Mouse (Mus musculus) G1E (cell line): ENCODE data around the gene Mrpl46. TPM values are rescaled to one million over a fixed set of nuclear protein-coding genes. Genes with fewer than 3 reads are reported as not detected.

Experiments
- ATAC-seq: 2 replicates; pipeline ENCODE4 v1.8.0; 2016; ENCODE audit warnings: mild to moderate bottlenecking; ENCODE audit not compliant: insufficient number of reproducible peaks, poor library complexity, low FRiP score, severe bottlenecking; ENCODE audit errors: extremely low read depth
- DNase-seq: peaks from one replicate; pipeline ENCODE4 v3.0.0; 2012; ENCODE audit warnings: low spot score
- H3K27me3 ChIP-seq: 2 replicates; pipeline ENCODE4 v1.6.1; 2012; ENCODE audit warnings: mild to moderate bottlenecking, low read length, inconsistent platforms; ENCODE audit not compliant: insufficient read depth
- H3K36me3 ChIP-seq: replicated peaks from 2 replicates; pipeline ENCODE3; 2012; ENCODE audit warnings: mild to moderate bottlenecking, inconsistent platforms
- H3K4me1 ChIP-seq: 2 replicates; pipeline ENCODE4 v1.6.1; 2012; ENCODE audit warnings: low read depth, low read length, inconsistent platforms, mixed read lengths; ENCODE audit not compliant: insufficient read depth
- H3K4me3 ChIP-seq: 2 replicates; pipeline ENCODE4 v1.5.1; 2012; ENCODE audit warnings: low read depth, mild to moderate bottlenecking, inconsistent platforms, low read length, moderate library complexity, mixed read lengths
- H3K9me3 ChIP-seq: replicated peaks from 2 replicates; pipeline ENCODE4 v1.6.1; 2012; ENCODE audit warnings: inconsistent platforms
- CTCF ChIP-seq: IDR thresholded peaks from 2 replicates; pipeline ENCODE4 v1.5.1; 2012; ENCODE audit warnings: low read depth, low read length, inconsistent platforms, mixed read lengths
- GATA1 ChIP-seq: IDR thresholded peaks from 2 replicates; pipeline ENCODE4 v1.6.1; 2012; ENCODE audit warnings: borderline replicate concordance, low read length, inconsistent platforms, mixed read lengths
- GATA2 ChIP-seq: IDR thresholded peaks from 2 replicates; pipeline ENCODE4 v1.6.1; 2012; ENCODE audit warnings: low read depth, low read length, inconsistent platforms, borderline replicate concordance
- POLR2AphosphoS5 ChIP-seq: IDR thresholded peaks from 2 replicates; pipeline ENCODE4 v1.6.1; 2012; ENCODE audit warnings: low read depth, low read length, inconsistent platforms; ENCODE audit not compliant: insufficient replicate concordance
- TAL1 ChIP-seq: conservative IDR thresholded peaks from 2 replicates; pipeline ENCODE4 v1.6.1; 2012; ENCODE audit warnings: low read depth, low read length, inconsistent platforms, mixed read lengths
- polyA plus RNA-seq: library from polyadenylated mRNA; stranded (reverse); fragments of >175 nt; gene quantifications from 2 replicates; pipeline ENCODE4 v1.2.3, GENCODE M21; 2012
- total RNA-seq, 2 experiments: library from RNA; stranded (forward) in 1 of 2; stranded (reverse) in 1 of 2; fragments of 200-1000 nt in 1 of 2; fragments of >200 nt in 1 of 2; fragmentation: Nextera tagmentation in 1 of 2; gene quantifications; 2 replicates each; pipeline ENCODE4 v1.2.3; 2014 to 2017

Gene Mrpl46
- total and polyA plus RNA-seq, 3 experiments, result 19.3 to 59.0 (median 19.9) TPM

DNA sequence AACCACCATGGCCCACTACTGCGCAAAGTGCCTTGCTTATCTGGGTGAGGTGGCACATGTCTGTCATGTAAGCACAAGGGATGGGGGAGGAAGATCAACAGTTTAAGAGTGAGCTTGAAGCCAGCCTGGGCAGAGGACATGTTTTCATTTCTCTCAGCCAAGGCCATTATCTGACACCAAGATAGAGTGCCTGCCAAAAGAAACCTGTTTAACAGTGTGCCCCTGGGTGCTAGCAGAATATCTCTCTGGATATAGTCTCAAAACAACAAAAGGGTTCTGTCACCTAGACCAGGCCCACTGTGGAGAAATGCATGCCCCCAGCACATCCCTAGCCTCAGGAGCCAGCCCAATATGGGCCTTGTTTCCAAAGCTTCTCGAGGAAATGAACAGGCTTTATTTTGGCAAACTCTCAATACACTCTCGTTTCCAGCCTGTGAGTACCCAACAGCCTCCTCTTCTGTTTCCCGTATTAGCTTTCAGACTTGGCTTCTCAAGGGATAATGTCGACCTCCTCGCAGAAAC lies 11.3 kb upstream of the Mrpl46 start:
- ATAC-seq (no peak), DNase-seq (no peak)
- H3K9me3 ChIP-seq, result no peaks in the 10 kb centered on the region
- no peak overlapping the region for H3K4me3 ChIP-seq
- no peaks in the 10 kb centered on the region for H3K27me3 ChIP-seq
- TF ChIP-seq POLR2AphosphoS5 (no peak), TAL1 (no peak)
- peaks cover 75% of the 10 kb centered on the region for H3K4me1 ChIP-seq
- peaks cover 54% of the 10 kb centered on the region for H3K36me3 ChIP-seq

- H3K9me3 ChIP-seq, result no peaks in the 10 kb centered on the region
- no peak overlapping the region; the same call in 1 of the 2 replicates for H3K4me3 ChIP-seq
- no peak for TF ChIP-seq POLR2AphosphoS5
- TF ChIP-seq TAL1, result no peak
- TF ChIP-seq CTCF, result no peak
- TF ChIP-seq GATA2, result no peak
- no peak for TF ChIP-seq GATA1
- ATAC-seq, result peak; percentile 41; the same call in 1 of the 2 replicates
- peak; percentile 74 for DNase-seq
- H3K4me1 ChIP-seq, result peaks cover 73% of the 10 kb centered on the region
- no peaks in the 10 kb centered on the region for H3K27me3 ChIP-seq
- peaks cover 60% of the 10 kb centered on the region for H3K36me3 ChIP-seq
Measured at GRCm38 (mm10) chr7:78793895-78794570, 10.7 kb upstream of the Mrpl46 start.

DNA sequence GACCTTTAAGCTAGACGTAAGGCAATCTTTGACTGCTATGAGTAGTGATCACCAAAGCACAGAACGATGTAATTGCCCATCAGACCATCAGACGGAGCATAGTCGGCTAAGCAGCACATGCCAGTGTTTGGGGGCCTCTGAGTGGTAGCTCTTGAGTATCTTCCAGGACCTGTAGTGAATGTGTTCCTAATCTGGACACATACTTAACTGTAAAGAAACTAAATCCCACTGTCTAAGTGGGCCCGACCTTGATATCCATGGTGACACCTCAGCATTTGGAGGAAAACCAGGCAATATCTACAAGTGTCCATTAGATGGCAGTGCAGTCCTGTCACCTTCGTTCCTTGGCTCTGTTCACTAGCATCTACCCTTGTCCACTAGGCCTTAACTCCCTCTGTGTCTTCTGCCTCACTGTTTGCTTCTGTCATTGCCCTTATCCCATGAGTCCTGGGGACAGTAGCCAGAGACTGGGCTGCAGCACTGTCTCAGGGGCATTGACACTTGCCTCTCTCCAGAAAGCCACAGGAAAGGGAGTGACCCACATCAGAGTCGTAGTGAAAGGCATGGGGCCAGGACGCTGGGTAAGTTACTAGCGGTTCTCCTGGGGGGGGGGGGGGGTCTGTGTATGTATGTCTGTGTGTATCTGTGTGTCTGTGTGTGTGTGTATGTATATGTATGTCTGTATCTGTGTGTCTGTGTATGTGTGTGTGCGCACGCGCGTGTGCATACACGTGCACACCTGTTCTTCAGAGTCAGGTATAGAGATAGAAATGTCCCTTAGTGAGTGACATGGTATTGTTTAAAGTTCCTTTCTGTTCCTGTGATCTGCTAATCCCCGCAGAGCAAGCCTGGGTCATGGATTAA lies 8.3 kb upstream of the Mrpl46 start:
- DNase-seq (peak; percentile 76), ATAC-seq (peak; percentile 42)
- Histone ChIP-seq H3K4me3 (no peak overlapping the region), H3K27me3 (no peaks in the 10 kb centered on the region), H3K36me3 (peaks cover 82% of the 10 kb centered on the region), H3K9me3 (no peaks in the 10 kb centered on the region), H3K4me1 (peaks cover 60% of the 10 kb centered on the region)
- TF ChIP-seq CTCF (peak; percentile 93), GATA2 (no peak)

DNA sequence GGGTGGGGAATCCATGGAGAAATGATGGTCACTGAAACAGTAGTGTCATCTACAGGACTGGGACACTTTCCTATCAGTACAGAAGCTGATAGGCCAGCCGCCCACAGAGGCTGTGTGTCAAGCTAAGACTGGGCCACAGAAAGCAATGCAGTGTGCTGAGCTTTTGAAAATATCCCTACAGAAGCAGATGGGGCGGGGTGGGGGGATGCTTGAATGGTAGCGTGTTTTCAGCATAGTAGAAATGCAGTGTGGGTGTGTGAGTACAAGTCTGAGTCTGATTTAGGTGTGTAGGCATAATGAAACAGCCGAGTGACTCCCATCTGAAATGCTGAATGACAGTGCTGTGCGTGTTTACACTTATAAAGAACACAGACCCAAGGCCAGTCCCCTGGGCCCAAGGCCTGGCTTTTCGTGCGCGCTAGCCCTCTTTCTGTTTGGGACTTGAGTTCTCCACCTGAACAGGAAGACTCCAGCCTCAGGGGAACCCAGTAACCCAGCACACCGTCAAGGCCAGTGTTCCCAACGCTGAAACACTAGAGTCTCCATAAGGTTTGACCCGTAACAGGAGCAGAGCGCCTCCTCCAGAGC lies 4.6 kb upstream of the Mrpl46 start:
- ATAC-seq (no peak), DNase-seq (no peak)
- H3K27me3 ChIP-seq, result no peaks in the 10 kb centered on the region
- TF ChIP-seq POLR2AphosphoS5, result no peak
- peaks cover 83% of the 10 kb centered on the region for H3K36me3 ChIP-seq
- H3K9me3 ChIP-seq, result no peaks in the 10 kb centered on the region
- H3K4me3 ChIP-seq, result no peak overlapping the region
- peaks cover 46% of the 10 kb centered on the region for H3K4me1 ChIP-seq

- Histone ChIP-seq H3K27me3 (no peaks in the 10 kb centered on the region), H3K36me3 (peaks cover 69% of the 10 kb centered on the region), H3K4me1 (peaks cover 46% of the 10 kb centered on the region), H3K9me3 (no peaks in the 10 kb centered on the region), H3K4me3 (no peak overlapping the region)
- TF ChIP-seq TAL1, result no peak
- TF ChIP-seq GATA1, result no peak
- TF ChIP-seq POLR2AphosphoS5, result no peak
- no peak for TF ChIP-seq CTCF
- TF ChIP-seq GATA2, result no peak
- ATAC-seq (no peak), DNase-seq (no peak)
Measured at GRCm38 (mm10) chr7:78785906-78786305, 2.6 kb upstream of the Mrpl46 start.

- TF ChIP-seq POLR2AphosphoS5, result no peak
- no peak for TF ChIP-seq TAL1
- TF ChIP-seq CTCF, result no peak
- no peak for TF ChIP-seq GATA2
- TF ChIP-seq GATA1, result no peak
- Histone ChIP-seq H3K4me1 (peaks cover 14% of the 10 kb centered on the region), H3K27me3 (no peaks in the 10 kb centered on the region), H3K9me3 (no peaks in the 10 kb centered on the region), H3K4me3 (no peak overlapping the region), H3K36me3 (peaks cover 75% of the 10 kb centered on the region)
- ATAC-seq (no peak), DNase-seq (no peak)
Measured at GRCm38 (mm10) chr7:78778741-78779140, 4.6 kb downstream of the Mrpl46 start.
